Mouse (Mus musculus) liver, embryonic 13.5 days (tissue): Measurements from ENCODE around the gene Apoc2. TPM values are rescaled to one million over a fixed set of nuclear protein-coding genes. Genes with fewer than 3 reads are reported as not detected.

Experiments used
- ATAC-seq: fragments of 200-750 bp; cut with Nextera tagmentation; 2 replicates; pipeline ENCODE4 v1.8.0; 2017; ENCODE audit warnings: low read depth, mild to moderate bottlenecking, moderate number of reproducible peaks, moderate library complexity
- DNase-seq: peaks from one replicate; pipeline ENCODE4 v3.0.0; 2022
- H3K27ac ChIP-seq: fragments of 300-500 bp; sonication (generic); 2 replicates; pipeline ENCODE4 v1.5.1; 2015; ENCODE audit warnings: moderate library complexity, mild to moderate bottlenecking, inconsistent platforms
- H3K27me3 ChIP-seq: fragments of 300-500 bp; sonication (generic); 2 replicates; pipeline ENCODE4 v1.6.1; 2015; ENCODE audit warnings: mild to moderate bottlenecking, inconsistent platforms
- H3K36me3 ChIP-seq: fragments of 300-500 bp; sonication (generic); 2 replicates; pipeline ENCODE4 v1.6.1; 2015; ENCODE audit warnings: mild to moderate bottlenecking, inconsistent platforms
- H3K4me1 ChIP-seq: fragments of 300-500 bp; sonication (generic); replicated peaks from 2 replicates; pipeline ENCODE4 v1.6.1; 2015; ENCODE audit warnings: inconsistent platforms
- H3K4me2 ChIP-seq: fragments of 300-500 bp; sonication (generic); 2 replicates; pipeline ENCODE4 v1.6.1; 2015; ENCODE audit warnings: inconsistent platforms, mild to moderate bottlenecking, moderate library complexity
- H3K4me3 ChIP-seq: fragments of 300-500 bp; sonication (generic); replicated peaks from 2 replicates; pipeline ENCODE4 v1.5.1; 2015; ENCODE audit warnings: mild to moderate bottlenecking, inconsistent platforms
- H3K9ac ChIP-seq: fragments of 300-500 bp; sonication (generic); 2 replicates; pipeline ENCODE4 v1.6.1; 2015; ENCODE audit warnings: mild to moderate bottlenecking, inconsistent platforms
- H3K9me3 ChIP-seq: fragments of 300-500 bp; sonication (generic); replicated peaks from 2 replicates; pipeline ENCODE4 v1.6.1; 2016; ENCODE audit warnings: inconsistent platforms
- WGBS: fragments of 180-500 bp; shearing (Covaris S2); methylation state at CpG from one replicate; pipeline ENCODE4 v1.1.7; 2015; ENCODE audit not compliant: insufficient replicate concordance; 5-methylcytosine and 5-hydroxymethylcytosine counted together
- polyA plus RNA-seq: library from polyadenylated mRNA; unstranded; fragments of >200 nt; fragmentation: Nextera tagmentation; extraction: Ambion mirVana; gene quantifications from 2 replicates; pipeline ENCODE4 v1.2.1, GENCODE M21; 2015

Gene Apoc2
- polyA plus RNA-seq, 1 experiment from 2014 or later: 648 TPM

DNA sequence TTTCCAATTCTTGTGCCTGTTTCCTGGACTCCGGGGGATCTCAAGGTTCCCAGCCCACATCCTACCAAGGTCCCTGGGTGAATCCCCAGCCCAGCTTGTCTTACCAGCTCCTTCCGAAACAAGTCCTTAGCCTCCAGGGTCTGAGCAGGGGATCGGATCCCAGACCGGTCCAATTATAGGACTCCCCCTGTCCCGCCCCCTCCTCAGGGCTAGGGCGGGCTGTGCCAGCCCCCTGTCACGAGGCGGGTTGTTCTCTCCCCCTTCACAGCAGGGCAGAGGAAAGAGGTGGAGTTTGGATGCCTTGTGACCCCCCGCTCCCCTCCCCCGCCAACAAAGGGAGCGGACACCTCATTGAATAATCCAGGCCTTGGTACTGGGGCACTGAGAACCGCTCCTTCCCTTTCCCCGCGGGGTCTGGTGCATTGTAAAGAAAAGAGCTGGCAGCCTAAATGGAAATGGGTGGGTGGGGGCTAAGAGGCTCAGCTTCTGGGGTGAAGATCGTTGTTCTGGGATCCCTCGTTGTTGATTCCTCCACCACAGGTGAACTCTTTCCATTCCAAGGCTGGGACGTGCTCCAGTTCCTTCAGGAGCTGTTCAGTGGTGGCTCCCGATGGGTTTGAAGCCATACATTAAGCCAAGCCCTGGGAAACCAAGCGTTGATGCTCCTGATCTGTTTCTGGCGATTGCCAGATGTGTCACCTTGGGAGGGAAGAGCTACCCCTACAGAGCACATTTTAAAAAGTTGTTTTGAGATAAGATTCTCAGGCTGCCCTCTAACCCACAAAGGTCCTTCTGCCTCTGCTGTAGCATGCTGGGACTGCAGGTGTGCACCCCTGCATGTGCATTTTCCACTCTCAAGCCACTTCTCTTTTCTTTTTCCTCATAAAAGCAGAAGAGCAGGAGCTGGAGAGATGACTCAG is 21.4 kb upstream of the Apoc2 start, which contains the start of gene Apoe:
Gene Apoe (minus strand): TSS at position 282 of the 920 bp plus-strand sequence.
- WGBS: 2% methylated on average over 20 of the region's 20 CpGs
- peak within 1 kb of the TSS; percentile 51 for H3K4me3 ChIP-seq
- H3K9ac ChIP-seq: peak within 1 kb of the TSS; percentile 59
- no peaks in the 10 kb centered on the region for H3K27me3 ChIP-seq
- H3K27ac ChIP-seq: peak within 1 kb of the TSS; percentile 82
- peaks cover 88% of the 10 kb centered on the region for H3K4me1 ChIP-seq
- DNase-seq (no peak), ATAC-seq (peak; percentile 49)
- H3K4me2 ChIP-seq: peak within 1 kb of the TSS; percentile 64
- no peaks in the 10 kb centered on the region for H3K9me3 ChIP-seq
- peaks cover 50% of the 10 kb centered on the region for H3K36me3 ChIP-seq

- Histone ChIP-seq H3K4me3 (peak overlapping the region; percentile 51), H3K4me2 (peak overlapping the region; percentile 64), H3K9ac (peak overlapping the region; percentile 59), H3K27ac (peak overlapping the region; percentile 82), H3K36me3 (peaks cover 41% of the 10 kb centered on the region), H3K9me3 (no peaks in the 10 kb centered on the region), H3K4me1 (peaks cover 95% of the 10 kb centered on the region), H3K27me3 (no peaks in the 10 kb centered on the region)
- WGBS: 2% methylated on average over 28 of the region's 28 CpGs
- DNase-seq (no peak), ATAC-seq (no peak)
Observed at GRCm38 (mm10) chr7:19697949-19698906, 20.5 kb upstream of the Apoc2 start.

DNA sequence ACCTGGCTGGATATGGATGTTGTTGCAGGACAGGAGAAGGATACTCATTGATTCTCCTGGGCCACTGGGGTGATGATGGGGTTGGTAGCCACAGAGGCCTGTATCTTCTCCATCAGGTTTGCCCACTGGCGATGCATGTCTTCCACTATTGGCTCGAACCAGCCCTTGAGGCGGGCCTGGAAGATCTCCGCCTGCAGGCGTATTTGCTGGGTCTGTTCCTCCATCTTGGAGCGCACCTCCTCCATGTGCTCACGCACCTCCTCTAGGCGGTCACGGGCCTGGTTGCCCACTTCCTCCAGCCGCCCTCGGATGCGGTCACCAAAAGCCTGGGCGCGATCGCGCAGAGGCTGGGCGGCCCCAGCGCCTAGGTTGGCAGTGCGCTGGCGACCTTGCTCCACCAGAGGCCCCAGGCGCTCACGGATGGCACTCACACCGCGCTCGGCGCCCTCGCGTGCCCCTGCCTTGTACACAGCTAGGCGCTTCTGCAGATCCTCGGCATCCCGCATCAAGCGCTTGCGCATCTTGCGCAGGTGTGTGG is 18.7 kb upstream of the Apoc2 start:
- ATAC-seq: no peak
- Histone ChIP-seq H3K27ac (peak overlapping the region; percentile 87), H3K36me3 (peaks cover 23% of the 10 kb centered on the region), H3K4me2 (peak overlapping the region; percentile 64), H3K9me3 (no peaks in the 10 kb centered on the region), H3K4me3 (peak overlapping the region; percentile 51), H3K9ac (peak overlapping the region; percentile 59), H3K4me1 (peaks cover 95% of the 10 kb centered on the region), H3K27me3 (no peaks in the 10 kb centered on the region)
- DNase-seq: no peak
- WGBS: 83% methylated on average over 34 of the region's 34 CpGs

DNA sequence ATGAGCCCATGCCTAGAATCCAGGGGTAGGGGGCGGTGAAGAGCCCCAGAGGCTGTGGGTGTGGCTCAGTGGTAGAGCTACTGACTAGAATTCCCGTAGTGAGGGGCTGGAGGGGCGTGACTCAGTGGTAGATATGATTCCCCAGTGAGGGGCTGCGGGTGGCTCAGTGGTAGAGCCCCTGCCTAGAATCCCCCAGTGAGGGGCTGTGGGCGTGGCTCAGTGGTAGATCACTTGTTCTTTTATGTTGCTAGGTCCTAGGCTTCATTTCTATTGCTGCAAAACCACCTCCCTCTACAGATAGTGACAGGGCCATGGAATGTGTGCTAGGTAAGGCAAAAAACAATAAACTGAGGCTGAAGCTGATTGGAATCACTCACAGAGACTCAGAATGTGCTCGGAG is 18.1 kb upstream of the Apoc2 start:
- Histone ChIP-seq H3K9me3 (no peaks in the 10 kb centered on the region), H3K4me2 (peak overlapping the region; percentile 64), H3K27me3 (no peaks in the 10 kb centered on the region), H3K36me3 (peaks cover 21% of the 10 kb centered on the region), H3K27ac (peak overlapping the region; percentile 87), H3K4me1 (peaks cover 95% of the 10 kb centered on the region), H3K4me3 (no peak overlapping the region; the same call in 1 of the 2 replicates), H3K9ac (no peak overlapping the region)
- DNase-seq (no peak), ATAC-seq (no peak)
- 24% methylated on average over 6 of the region's 6 CpGs for WGBS

- Histone ChIP-seq H3K4me2 (peak overlapping the region; percentile 29), H3K36me3 (peaks cover 20% of the 10 kb centered on the region), H3K4me1 (peaks cover 89% of the 10 kb centered on the region), H3K9ac (peak overlapping the region; percentile 39; the same call in 1 of the 2 replicates), H3K9me3 (no peaks in the 10 kb centered on the region), H3K27me3 (no peaks in the 10 kb centered on the region), H3K27ac (peak overlapping the region; percentile 87), H3K4me3 (no peak overlapping the region)
- no peak for ATAC-seq
- 3% methylated on average over 8 of the region's 8 CpGs for WGBS
- no peak for DNase-seq
Observed at GRCm38 (mm10) chr7:19695213-19695594, 17.5 kb upstream of the Apoc2 start.

DNA sequence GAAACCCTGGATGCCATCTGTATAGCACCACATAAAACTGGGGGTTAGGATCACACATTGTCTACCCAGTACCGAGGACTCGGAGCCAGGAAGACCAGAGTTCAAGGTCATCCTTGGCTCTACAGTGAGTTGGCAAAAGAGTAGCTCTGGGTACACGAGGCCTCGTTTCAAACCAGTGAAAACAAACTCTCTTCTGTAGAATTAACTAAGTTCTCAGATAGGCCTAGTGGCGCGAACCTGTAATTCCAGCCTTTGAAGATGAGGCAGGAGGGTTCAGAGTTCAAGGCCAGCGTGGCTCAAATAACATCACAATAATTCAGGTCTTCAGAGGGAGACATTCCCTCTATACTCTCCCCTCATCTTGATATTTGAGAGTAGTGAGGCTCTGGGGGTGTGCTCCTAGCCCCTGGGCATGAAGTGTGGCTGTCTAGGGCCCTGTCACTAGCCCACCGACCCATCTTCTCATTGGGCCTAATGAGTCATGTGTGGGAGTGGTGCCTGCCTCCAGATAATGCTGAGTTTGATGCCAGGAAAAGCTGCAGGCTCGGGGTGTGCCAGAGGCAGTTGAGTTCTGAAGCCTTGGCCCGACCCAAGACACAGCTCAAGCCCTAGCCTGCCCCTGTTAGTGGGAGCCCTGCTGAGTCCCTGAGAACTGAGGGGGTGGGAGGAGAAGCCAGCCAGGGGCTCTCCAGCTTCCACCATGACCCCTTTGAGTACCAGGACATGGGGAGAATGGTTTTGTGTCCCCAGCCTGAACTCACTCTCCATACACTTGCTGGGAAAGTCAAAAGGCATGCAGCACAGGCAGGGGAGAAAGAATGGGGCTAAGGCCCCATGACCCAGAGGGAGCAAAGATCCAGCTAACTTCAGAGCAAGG is 16.8 kb upstream of the Apoc2 start:
- ATAC-seq: no peak
- peak overlapping the region; percentile 87 for H3K27ac ChIP-seq
- peaks cover 83% of the 10 kb centered on the region for H3K4me1 ChIP-seq
- no peaks in the 10 kb centered on the region for H3K9me3 ChIP-seq
- peaks cover 19% of the 10 kb centered on the region for H3K36me3 ChIP-seq
- no peak overlapping the region for H3K4me3 ChIP-seq
- no peaks in the 10 kb centered on the region for H3K27me3 ChIP-seq
- no peak for DNase-seq
- H3K9ac ChIP-seq: peak overlapping the region; percentile 39; the same call in 1 of the 2 replicates
- WGBS: 44% methylated on average over 10 of the region's 10 CpGs
- H3K4me2 ChIP-seq: peak overlapping the region; percentile 29

- DNase-seq (no peak), ATAC-seq (peak; percentile 52)
- no peak overlapping the region for H3K9ac ChIP-seq
- no peaks in the 10 kb centered on the region for H3K27me3 ChIP-seq
- peaks cover 72% of the 10 kb centered on the region for H3K4me1 ChIP-seq
- peak overlapping the region; percentile 87 for H3K27ac ChIP-seq
- H3K36me3 ChIP-seq: peaks cover 19% of the 10 kb centered on the region
- no peak overlapping the region for H3K4me3 ChIP-seq
- 15% methylated on average over 10 of the region's 10 CpGs for WGBS
- H3K4me2 ChIP-seq: peak overlapping the region; percentile 18; the same call in 1 of the 2 replicates
- no peaks in the 10 kb centered on the region for H3K9me3 ChIP-seq
Observed at GRCm38 (mm10) chr7:19693421-19693820, 15.7 kb upstream of the Apoc2 start.

GRCm38 (mm10) chr7:19691873-19692865 is 14.4 kb upstream of the Apoc2 start, which contains the start of gene Apoc1:
Gene Apoc1, minus strand, starts transcription at chr7:19692660.
- peaks cover 15% of the 10 kb centered on the region for H3K36me3 ChIP-seq
- no peaks in the 10 kb centered on the region for H3K27me3 ChIP-seq
- DNase-seq: peak; percentile 34
- no peaks in the 10 kb centered on the region for H3K9me3 ChIP-seq
- WGBS: 58% methylated on average over 28 of the region's 28 CpGs
- peak within 1 kb of the TSS; percentile 87 for H3K27ac ChIP-seq
- H3K4me1 ChIP-seq: peaks cover 66% of the 10 kb centered on the region
- ATAC-seq: no peak; the same call in 1 of the 2 replicates
- peak within 1 kb of the TSS; percentile 52 for H3K9ac ChIP-seq
- peak within 1 kb of the TSS; percentile 41 for H3K4me3 ChIP-seq
- H3K4me2 ChIP-seq: peak within 1 kb of the TSS; percentile 45

DNA sequence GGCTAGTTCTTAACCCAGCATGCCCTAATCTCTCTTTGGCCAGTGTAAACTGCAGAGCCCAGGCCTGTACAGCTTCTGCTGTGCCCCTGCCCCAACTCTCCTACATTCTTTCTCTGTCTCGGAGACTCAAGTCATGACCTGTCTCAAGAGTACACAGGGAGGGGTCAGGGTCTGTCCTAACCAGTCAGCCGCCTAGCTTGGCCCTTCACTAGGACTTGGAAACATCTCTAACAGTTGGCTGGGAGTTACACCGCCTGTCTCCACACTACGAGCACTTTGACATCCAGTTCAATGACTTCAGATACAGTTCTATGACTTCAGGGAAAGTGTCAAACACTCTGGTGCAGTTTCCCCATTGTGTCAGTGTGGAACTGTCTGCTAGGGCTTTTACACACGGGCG is 13.7 kb upstream of the Apoc2 start:
- Histone ChIP-seq H3K4me2 (peak overlapping the region; percentile 45), H3K4me1 (peaks cover 66% of the 10 kb centered on the region), H3K27me3 (no peaks in the 10 kb centered on the region), H3K9me3 (no peaks in the 10 kb centered on the region), H3K36me3 (peaks cover 8% of the 10 kb centered on the region), H3K9ac (peak overlapping the region; percentile 52; the same call in 1 of the 2 replicates), H3K27ac (peak overlapping the region; percentile 74), H3K4me3 (peak overlapping the region; percentile 41)
- 65% methylated on average over 6 of the region's 6 CpGs for WGBS
- ATAC-seq: no peak
- DNase-seq: no peak
